Mouse (Mus musculus): ENCODE measurements at regions not wholly inside any gene's neighbourhood (a gene's known extent, or its start where the extent isn't known, plus 50 kb on each side); places are given as distances from the start of the nearest gene placed in this dataset.

DNA sequence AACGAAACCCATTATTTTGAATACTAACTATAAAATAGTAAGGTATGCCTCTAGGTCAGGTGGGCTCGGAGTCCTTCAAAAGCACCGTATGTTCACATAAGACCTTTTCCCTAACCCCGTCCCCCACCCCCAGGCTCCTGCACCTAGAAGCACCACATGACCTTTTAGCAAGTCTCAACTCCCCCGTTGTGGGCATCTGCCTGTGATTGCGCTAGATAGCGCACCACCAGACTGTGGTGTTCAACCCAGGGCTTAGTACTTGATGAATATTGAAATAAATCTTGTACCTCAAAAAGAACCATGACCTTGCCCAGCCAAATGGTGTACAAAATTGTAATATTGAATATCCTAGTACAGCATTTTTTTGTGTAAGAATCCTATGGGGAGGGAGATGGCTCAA lies 99.8 kb downstream of the Rpap3 start:
- H3K27me3 ChIP-seq (ENCODE audit: control insufficient read depth, insufficient read depth, low read length) = no peaks in the 10 kb centered on the region
- H3K4me1 ChIP-seq (replicated peaks; ENCODE audit: control insufficient read depth, insufficient read depth, low read length) = peaks cover 5% of the 10 kb centered on the region; the same call in 1 of the 2 replicates
- H3K4me3 ChIP-seq (ENCODE audit: low read depth, low read length) = no peak overlapping the region
- H3K36me3 ChIP-seq (ENCODE audit: control insufficient read depth, insufficient read depth, low read length) = no peaks in the 10 kb centered on the region
- 93% methylated on average over 7 of the region's 7 CpGs for WGBS
- ATAC-seq (ENCODE audit: low FRiP score) (no peak), DNase-seq (ENCODE audit: low spot score) (no peak)
- H3K9ac ChIP-seq (ENCODE audit: low read depth, low read length) = no peak overlapping the region
- no peaks in the 10 kb centered on the region for H3K9me3 ChIP-seq (ENCODE audit: control insufficient read depth, low read length)
- H3K4me2 ChIP-seq (replicated peaks; ENCODE audit: low read depth, low read length) = no peak overlapping the region
- no peak overlapping the region for H3K27ac ChIP-seq (ENCODE audit: low read depth, low read length)

DNA sequence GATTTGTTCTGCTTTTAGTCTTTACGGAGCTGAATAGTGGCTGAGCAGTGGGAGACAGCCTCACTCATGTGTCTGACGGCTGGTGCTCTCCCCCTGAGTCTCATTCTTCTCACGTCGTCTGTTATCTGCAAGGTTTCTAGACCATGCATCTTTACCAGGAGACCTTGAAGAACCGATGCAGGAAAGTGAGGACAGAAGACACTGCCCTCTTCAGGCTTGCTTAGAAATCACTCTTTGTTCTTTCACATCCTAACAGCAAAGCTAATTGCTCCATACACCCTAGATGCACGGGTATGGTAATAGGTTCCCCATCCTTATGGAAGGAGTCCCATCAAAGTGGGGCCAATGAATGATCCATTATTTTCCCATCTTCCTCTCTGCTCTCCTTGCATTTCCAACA lies 102.1 kb downstream of the Rpap3 start:
- Histone ChIP-seq H3K4me2 (replicated peaks; ENCODE audit: low read depth, low read length) (no peak overlapping the region), H3K4me1 (replicated peaks; ENCODE audit: control insufficient read depth, insufficient read depth, low read length) (peaks cover 5% of the 10 kb centered on the region; the same call in 1 of the 2 replicates), H3K9ac (ENCODE audit: low read depth, low read length) (no peak overlapping the region), H3K27ac (ENCODE audit: low read depth, low read length) (no peak overlapping the region), H3K36me3 (ENCODE audit: control insufficient read depth, insufficient read depth, low read length) (no peaks in the 10 kb centered on the region), H3K9me3 (ENCODE audit: control insufficient read depth, low read length) (no peaks in the 10 kb centered on the region), H3K4me3 (ENCODE audit: low read depth, low read length) (no peak overlapping the region), H3K27me3 (ENCODE audit: control insufficient read depth, insufficient read depth, low read length) (no peaks in the 10 kb centered on the region)
- no peak for DNase-seq (ENCODE audit: low spot score)
- no peak for ATAC-seq (ENCODE audit: low FRiP score)
- 46% methylated on average over 6 of the region's 6 CpGs for WGBS

DNA sequence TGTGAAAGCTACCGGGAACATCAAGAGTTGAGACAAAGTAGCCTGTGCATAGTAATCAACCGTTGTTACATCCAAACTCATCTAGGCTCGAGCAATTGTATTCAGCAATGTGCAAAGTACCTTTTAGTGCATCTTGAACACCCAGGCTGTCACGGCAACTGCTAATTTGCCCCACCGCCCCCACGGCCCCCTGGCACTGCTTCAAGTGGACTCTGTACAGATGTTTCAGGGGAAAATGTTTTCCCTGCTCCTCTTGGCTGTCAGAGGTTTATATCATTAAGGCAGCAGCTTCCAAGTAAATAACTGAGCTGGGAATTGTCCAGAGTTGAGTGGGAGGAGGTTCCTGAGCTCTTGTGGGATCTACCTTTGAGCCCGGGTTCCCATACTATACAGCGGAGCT lies 107.4 kb downstream of the Rpap3 start:
- Histone ChIP-seq H3K27me3 (ENCODE audit: control insufficient read depth, insufficient read depth, low read length) (no peaks in the 10 kb centered on the region), H3K4me3 (ENCODE audit: low read depth, low read length) (no peak overlapping the region), H3K36me3 (ENCODE audit: control insufficient read depth, insufficient read depth, low read length) (no peaks in the 10 kb centered on the region), H3K4me1 (replicated peaks; ENCODE audit: control insufficient read depth, insufficient read depth, low read length) (no peaks in the 10 kb centered on the region), H3K27ac (ENCODE audit: low read depth, low read length) (no peak overlapping the region), H3K4me2 (replicated peaks; ENCODE audit: low read depth, low read length) (no peak overlapping the region), H3K9me3 (ENCODE audit: control insufficient read depth, low read length) (no peaks in the 10 kb centered on the region), H3K9ac (ENCODE audit: low read depth, low read length) (no peak overlapping the region)
- ATAC-seq (ENCODE audit: low FRiP score) (no peak), DNase-seq (ENCODE audit: low spot score) (no peak)
- 85% methylated on average over 8 of the region's 8 CpGs for WGBS

DNA sequence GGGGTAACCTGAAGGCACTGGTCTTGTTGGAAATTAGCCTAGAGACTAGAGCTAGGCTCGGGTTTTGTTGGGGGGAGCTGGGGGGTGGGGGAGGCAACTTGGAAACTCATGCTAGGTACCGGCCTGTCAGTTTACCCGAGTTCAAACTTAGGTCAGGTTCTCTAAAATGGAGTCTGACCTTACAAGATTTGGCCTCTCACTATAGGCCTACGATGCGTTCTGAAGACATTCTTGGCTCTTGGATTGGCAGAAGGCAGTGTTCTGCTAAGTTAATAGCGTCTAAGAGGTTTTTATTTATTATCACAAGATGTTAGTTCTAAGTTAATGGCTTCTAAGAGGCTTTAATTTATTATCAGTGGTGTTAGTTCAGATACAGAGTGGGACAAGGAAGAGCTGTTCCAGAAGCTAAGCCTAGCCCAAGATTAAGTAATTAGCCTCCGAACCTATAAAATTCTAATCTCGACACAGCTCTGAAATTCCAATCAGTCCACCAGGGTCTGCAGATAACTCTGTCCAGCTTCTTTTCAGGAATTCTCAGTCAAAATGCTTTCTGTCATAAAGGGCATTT lies 109.0 kb downstream of the Rpap3 start:
- 89% methylated on average over 8 of the region's 8 CpGs for WGBS
- no peak for DNase-seq (ENCODE audit: low spot score)
- H3K9me3 ChIP-seq (ENCODE audit: control insufficient read depth, low read length) = no peaks in the 10 kb centered on the region

DNA sequence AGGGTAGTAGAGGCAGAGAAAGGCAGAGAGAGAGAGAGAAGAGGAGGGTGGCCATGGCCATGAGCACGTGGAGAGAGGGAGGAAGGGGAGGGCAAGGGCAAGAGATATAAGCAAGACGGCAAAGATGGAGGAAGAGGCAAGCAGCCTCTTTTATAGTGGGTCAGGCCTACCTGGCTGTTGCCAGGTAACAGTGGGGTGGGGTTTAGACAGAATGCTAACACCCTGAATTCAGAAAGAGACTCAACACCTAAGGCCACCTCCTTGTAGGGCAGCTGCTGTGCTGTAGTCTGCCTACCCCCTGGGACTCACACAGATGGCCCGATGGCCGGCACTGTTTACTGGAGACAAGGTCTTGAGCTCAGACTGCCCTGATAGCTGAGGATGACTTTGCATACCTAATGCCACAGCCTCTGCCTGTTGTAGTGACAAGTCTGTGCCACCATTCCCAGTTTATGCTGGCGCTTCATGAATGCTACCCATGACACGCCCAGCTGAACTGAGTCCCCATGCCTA lies 110.3 kb downstream of the Rpap3 start:
- 67% methylated on average over 6 of the region's 6 CpGs for WGBS
- Histone ChIP-seq H3K4me2 (replicated peaks; ENCODE audit: low read depth, low read length) (no peak overlapping the region), H3K27me3 (ENCODE audit: control insufficient read depth, insufficient read depth, low read length) (no peaks in the 10 kb centered on the region), H3K36me3 (ENCODE audit: control insufficient read depth, insufficient read depth, low read length) (no peaks in the 10 kb centered on the region), H3K9ac (ENCODE audit: low read depth, low read length) (no peak overlapping the region), H3K27ac (ENCODE audit: low read depth, low read length) (no peak overlapping the region), H3K4me3 (ENCODE audit: low read depth, low read length) (no peak overlapping the region), H3K9me3 (ENCODE audit: control insufficient read depth, low read length) (no peaks in the 10 kb centered on the region), H3K4me1 (replicated peaks; ENCODE audit: control insufficient read depth, insufficient read depth, low read length) (no peaks in the 10 kb centered on the region)
- ATAC-seq (ENCODE audit: low FRiP score) (no peak), DNase-seq (ENCODE audit: low spot score) (no peak)

More for the DNA sequence above, 109.0 kb downstream of the Rpap3 start:
- H3K27ac ChIP-seq (ENCODE audit: low read depth, low read length) = no peak overlapping the region
- no peak overlapping the region for H3K4me2 ChIP-seq (replicated peaks; ENCODE audit: low read depth, low read length)
- H3K36me3 ChIP-seq (ENCODE audit: control insufficient read depth, insufficient read depth, low read length) = no peaks in the 10 kb centered on the region
- H3K27me3 ChIP-seq (ENCODE audit: control insufficient read depth, insufficient read depth, low read length) = no peaks in the 10 kb centered on the region
- no peak for ATAC-seq (ENCODE audit: low FRiP score)
- H3K4me1 ChIP-seq (replicated peaks; ENCODE audit: control insufficient read depth, insufficient read depth, low read length) = no peaks in the 10 kb centered on the region
- no peak overlapping the region for H3K9ac ChIP-seq (ENCODE audit: low read depth, low read length)
- H3K4me3 ChIP-seq (ENCODE audit: low read depth, low read length) = no peak overlapping the region

DNA sequence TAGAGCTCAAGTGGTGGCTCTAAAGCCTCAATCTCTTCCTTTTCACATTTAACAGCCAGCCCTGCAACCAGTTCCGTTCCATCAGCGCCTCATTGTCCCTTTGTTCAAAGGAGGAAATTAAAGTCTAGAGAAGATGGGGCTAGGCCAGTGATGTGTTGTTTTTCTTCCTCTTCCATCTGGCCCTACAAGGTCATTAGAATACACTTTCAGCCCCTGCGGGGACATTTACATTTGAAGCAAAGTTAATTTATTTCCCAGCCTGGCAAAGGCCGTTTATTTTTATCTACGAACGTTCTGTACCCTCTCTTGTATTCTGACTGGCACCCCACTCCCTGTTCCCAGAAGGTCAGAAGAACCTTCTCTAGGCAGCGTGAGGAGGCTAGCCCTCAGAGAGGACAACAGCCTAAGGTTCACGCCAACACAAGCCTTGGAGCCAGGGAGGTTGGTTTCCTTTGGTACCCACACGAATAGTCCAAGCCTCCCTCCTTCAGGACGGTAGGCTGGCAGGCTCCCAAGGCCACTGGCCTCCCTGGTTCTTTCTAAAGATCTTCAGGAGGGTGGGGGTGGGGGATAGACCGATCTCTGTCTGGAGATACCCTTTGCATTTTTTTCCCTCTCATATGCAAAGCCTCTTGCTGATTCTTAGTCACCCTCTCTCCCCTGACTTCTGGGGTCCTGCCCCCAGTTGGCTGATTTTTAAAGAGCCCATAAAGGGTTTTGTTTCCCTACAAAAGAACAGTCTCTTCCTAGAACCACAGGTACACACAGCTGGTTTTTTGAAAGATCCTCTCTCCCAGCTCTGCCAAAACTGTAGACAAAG lies 111.6 kb downstream of the Rpap3 start:
- WGBS = 36% methylated on average over 11 of the region's 11 CpGs
- H3K4me1 ChIP-seq (replicated peaks; ENCODE audit: control insufficient read depth, insufficient read depth, low read length) = no peaks in the 10 kb centered on the region
- no peak overlapping the region for H3K9ac ChIP-seq (ENCODE audit: low read depth, low read length)
- DNase-seq (ENCODE audit: low spot score) (no peak), ATAC-seq (ENCODE audit: low FRiP score) (no peak)
- H3K27ac ChIP-seq (ENCODE audit: low read depth, low read length) = no peak overlapping the region
- H3K36me3 ChIP-seq (ENCODE audit: control insufficient read depth, insufficient read depth, low read length) = no peaks in the 10 kb centered on the region
- H3K27me3 ChIP-seq (ENCODE audit: control insufficient read depth, insufficient read depth, low read length) = no peaks in the 10 kb centered on the region
- H3K4me3 ChIP-seq (ENCODE audit: low read depth, low read length) = no peak overlapping the region
- no peaks in the 10 kb centered on the region for H3K9me3 ChIP-seq (ENCODE audit: control insufficient read depth, low read length)
- H3K4me2 ChIP-seq (replicated peaks; ENCODE audit: low read depth, low read length) = no peak overlapping the region

DNA sequence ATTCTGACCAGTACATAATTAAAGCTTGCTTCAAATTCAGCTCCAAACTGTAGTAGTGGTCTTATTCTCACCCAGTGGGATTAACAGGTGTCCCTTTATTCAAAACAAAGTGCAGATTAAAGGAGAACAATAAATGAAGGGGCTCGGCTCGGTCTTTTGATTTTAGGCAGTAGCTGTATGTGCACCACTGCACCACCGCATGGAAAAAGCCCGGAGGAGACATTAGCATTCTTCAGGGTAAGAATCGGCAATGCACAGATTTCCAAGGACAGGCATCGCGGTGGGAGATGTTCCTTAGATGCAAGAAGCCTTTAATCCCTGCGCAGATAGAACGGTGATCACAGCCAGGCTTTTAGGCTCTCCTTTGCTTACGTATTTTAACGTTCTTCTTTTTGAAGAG lies 112.8 kb downstream of the Rpap3 start:
- H3K4me1 ChIP-seq (replicated peaks; ENCODE audit: control insufficient read depth, insufficient read depth, low read length) = no peaks in the 10 kb centered on the region
- no peaks in the 10 kb centered on the region for H3K36me3 ChIP-seq (ENCODE audit: control insufficient read depth, insufficient read depth, low read length)
- DNase-seq (ENCODE audit: low spot score) (no peak), ATAC-seq (ENCODE audit: low FRiP score) (no peak)
- H3K9ac ChIP-seq (ENCODE audit: low read depth, low read length) = no peak overlapping the region
- H3K4me3 ChIP-seq (ENCODE audit: low read depth, low read length) = no peak overlapping the region
- H3K4me2 ChIP-seq (replicated peaks; ENCODE audit: low read depth, low read length) = no peak overlapping the region
- H3K9me3 ChIP-seq (ENCODE audit: control insufficient read depth, low read length) = no peaks in the 10 kb centered on the region
- no peaks in the 10 kb centered on the region for H3K27me3 ChIP-seq (ENCODE audit: control insufficient read depth, insufficient read depth, low read length)
- 90% methylated on average over 11 of the region's 11 CpGs for WGBS
- H3K27ac ChIP-seq (ENCODE audit: low read depth, low read length) = no peak overlapping the region

DNA sequence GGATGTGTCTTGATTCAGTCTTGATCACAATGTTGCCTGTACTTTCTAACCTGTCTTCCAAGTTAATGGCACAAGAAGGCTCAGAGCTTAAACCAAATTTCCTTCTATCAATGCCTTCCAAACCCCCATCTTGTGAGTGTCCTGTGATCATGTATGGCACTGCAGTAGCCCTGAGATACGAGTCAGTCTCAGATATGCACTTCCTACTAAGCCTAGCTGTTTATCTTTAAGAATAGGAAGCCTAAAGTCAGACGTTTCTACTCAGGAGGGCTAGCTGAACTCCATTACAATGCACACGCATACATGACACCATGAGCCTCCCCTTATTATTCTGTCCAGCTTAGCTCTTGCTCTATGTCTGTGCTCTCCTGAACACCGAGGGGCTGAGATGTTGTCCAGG lies 114.2 kb downstream of the Rpap3 start:
- DNase-seq (ENCODE audit: low spot score) = no peak
- H3K9ac ChIP-seq (ENCODE audit: low read depth, low read length) = no peak overlapping the region
- no peak overlapping the region for H3K4me3 ChIP-seq (ENCODE audit: low read depth, low read length)
- H3K27ac ChIP-seq (ENCODE audit: low read depth, low read length) = no peak overlapping the region
- H3K9me3 ChIP-seq (ENCODE audit: control insufficient read depth, low read length) = no peaks in the 10 kb centered on the region
- no peaks in the 10 kb centered on the region for H3K36me3 ChIP-seq (ENCODE audit: control insufficient read depth, insufficient read depth, low read length)
- ATAC-seq (ENCODE audit: low FRiP score) = no peak
- no peaks in the 10 kb centered on the region for H3K27me3 ChIP-seq (ENCODE audit: control insufficient read depth, insufficient read depth, low read length)
- H3K4me1 ChIP-seq (replicated peaks; ENCODE audit: control insufficient read depth, insufficient read depth, low read length) = no peaks in the 10 kb centered on the region
- 71% methylated on average over 4 of the region's 4 CpGs for WGBS
- no peak overlapping the region for H3K4me2 ChIP-seq (replicated peaks; ENCODE audit: low read depth, low read length)

DNA sequence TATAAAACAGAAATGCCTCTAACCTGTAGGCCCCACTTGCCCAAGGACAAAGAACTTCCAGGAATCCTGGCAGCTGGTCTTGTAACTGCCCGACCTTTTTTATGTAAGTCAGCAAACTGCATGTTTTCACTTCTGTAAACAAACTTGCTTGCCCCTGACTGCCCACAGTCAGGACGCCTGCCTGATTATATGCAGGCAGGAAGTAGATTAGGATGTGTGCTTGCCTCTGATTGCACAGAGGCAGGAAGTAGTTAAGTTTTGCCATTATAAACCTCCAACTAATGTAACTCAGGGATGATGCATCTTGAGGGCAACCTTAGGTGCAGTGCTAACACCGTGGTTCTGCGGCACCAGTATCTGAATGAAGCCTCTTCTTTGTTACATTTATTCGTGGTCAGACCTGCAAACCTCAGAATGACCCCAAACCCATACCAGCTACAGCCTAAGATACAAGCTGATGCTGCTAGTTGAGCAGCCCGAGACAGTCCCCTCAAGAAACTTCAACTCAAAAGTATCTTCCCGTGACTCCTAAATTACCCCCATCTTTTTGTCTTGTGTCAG lies 114.8 kb downstream of the Rpap3 start:
- no peaks in the 10 kb centered on the region for H3K36me3 ChIP-seq (ENCODE audit: control insufficient read depth, insufficient read depth, low read length)
- no peak overlapping the region for H3K9ac ChIP-seq (ENCODE audit: low read depth, low read length)
- no peaks in the 10 kb centered on the region for H3K9me3 ChIP-seq (ENCODE audit: control insufficient read depth, low read length)
- no peak overlapping the region for H3K27ac ChIP-seq (ENCODE audit: low read depth, low read length)
- no peak overlapping the region for H3K4me3 ChIP-seq (ENCODE audit: low read depth, low read length)
- ATAC-seq (ENCODE audit: low FRiP score) (no peak), DNase-seq (ENCODE audit: low spot score) (no peak)
- no peaks in the 10 kb centered on the region for H3K4me1 ChIP-seq (replicated peaks; ENCODE audit: control insufficient read depth, insufficient read depth, low read length)
- no peak overlapping the region for H3K4me2 ChIP-seq (replicated peaks; ENCODE audit: low read depth, low read length)
- H3K27me3 ChIP-seq (ENCODE audit: control insufficient read depth, insufficient read depth, low read length) = no peaks in the 10 kb centered on the region
- 77% methylated on average over 7 of the region's 7 CpGs for WGBS
